Mouse (Mus musculus): ENCODE results near the gene Zbed4. TPM values are rescaled to one million over a fixed set of nuclear protein-coding genes. Genes with fewer than 3 reads are reported as not detected.
"Not testable (repeated sequence)": the region's sequence is repeated elsewhere in the genome, so short reads cannot be mapped to it uniquely, and the experiment has no call there.

Gene Zbed4
- total RNA-seq, 2 experiments from 2014 or later: 14.1 to 15.8 TPM

DNA sequence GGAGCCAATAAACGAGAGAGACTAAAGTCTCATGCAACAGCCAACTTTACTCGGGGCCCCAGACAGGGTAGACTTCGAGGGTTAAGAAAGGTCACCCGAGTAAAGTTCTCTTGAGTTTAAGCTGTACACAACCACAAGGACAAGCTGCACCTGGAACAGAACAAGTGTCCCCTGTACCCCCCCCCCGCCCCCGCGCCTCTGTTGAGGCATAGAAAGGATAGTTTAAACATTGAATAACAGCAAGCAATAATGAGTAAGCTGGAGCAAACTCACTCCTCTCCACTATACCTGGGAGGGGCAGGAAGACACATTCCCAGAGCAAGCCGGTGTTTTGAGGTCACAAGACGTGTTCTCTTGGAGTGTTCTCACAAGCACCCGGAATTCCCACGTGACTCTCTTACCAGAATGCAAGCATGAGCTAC lies 48.5 kb downstream of the Zbed4 start:
- H3K27ac ChIP-seq: no peak overlapping the region
- no peak overlapping the region for H3K4me3 ChIP-seq
- intact Hi-C loops (cut with DNase I): no loop called here
- no peak for TF ChIP-seq CTCF (IDR thresholded peaks at IDR 0.05)
- DNase-seq: no peak

DNA sequence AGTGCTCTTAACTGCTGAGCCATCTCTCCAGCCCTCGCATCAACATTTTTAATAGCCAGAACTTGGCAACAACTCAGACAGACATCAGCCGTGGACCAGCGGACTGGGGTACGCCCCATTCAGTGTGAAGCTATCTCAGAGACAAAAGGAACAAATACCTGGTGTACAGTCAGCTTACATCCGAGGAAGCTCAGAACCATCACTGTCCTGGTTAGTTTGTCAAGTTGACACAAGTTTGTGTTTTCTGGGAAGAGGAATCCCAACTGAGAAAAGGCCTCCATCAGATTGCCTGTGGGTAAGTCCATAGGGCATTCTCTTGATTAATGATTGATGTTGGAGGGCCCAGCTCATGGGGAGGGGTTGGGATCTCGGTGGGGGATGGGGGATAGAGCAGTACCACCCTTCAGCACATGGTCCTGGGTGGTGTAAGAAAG lies 49.5 kb downstream of the Zbed4 start:
- intact Hi-C loops (cut with DNase I): no loop called here
- no peak overlapping the region for H3K4me3 ChIP-seq
- DNase-seq: no peak
- H3K27ac ChIP-seq: no peak overlapping the region
- TF ChIP-seq CTCF (IDR thresholded peaks at IDR 0.05): no peak

GRCm38 (mm10) chr15:88801903-88802302 lies 50.4 kb downstream of the Zbed4 start:
- no peak overlapping the region for H3K4me3 ChIP-seq
- no peak for TF ChIP-seq CTCF (IDR thresholded peaks at IDR 0.05)
- no peak for DNase-seq
- no peak overlapping the region for H3K27ac ChIP-seq
- intact Hi-C loops (cut with DNase I): no loop called here

GRCm38 (mm10) chr15:88802348-88802747 lies 50.9 kb downstream of the Zbed4 start:
- TF ChIP-seq CTCF (IDR thresholded peaks at IDR 0.05): no peak
- no peak for DNase-seq
- intact Hi-C loops (cut with DNase I): no loop called here
- no peak overlapping the region for H3K4me3 ChIP-seq
- no peak overlapping the region for H3K27ac ChIP-seq

GRCm38 (mm10) chr15:88808121-88808520 lies 56.7 kb downstream of the Zbed4 start:
- no peak for DNase-seq
- no peak overlapping the region for H3K4me3 ChIP-seq
- TF ChIP-seq CTCF (IDR thresholded peaks at IDR 0.05): no peak
- H3K27ac ChIP-seq: no peak overlapping the region
- intact Hi-C loops (cut with DNase I): no loop called here

DNA sequence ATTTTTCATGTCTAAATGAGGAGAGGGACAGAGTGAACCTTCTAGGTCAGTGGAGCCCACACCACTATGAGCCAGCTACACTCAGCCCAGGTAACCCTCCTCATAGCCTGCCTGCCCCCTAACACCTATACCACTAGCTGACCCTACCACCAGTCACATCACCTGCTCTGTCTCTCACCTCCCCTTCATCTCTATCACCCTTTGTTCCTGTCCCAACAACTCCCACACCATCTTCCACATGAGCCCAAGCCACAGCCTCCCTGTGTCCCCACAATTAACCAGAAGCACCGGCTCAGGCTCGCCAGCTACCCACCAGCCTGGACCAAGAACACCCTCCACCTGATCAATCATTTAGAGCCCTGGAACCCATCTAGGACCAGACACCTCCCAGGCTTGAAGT lies 58.9 kb downstream of the Zbed4 start:
- no peak overlapping the region for H3K4me3 ChIP-seq
- DNase-seq: no peak
- no peak overlapping the region for H3K27ac ChIP-seq
- intact Hi-C loops (cut with DNase I): no loop called here
- no peak for TF ChIP-seq CTCF (IDR thresholded peaks at IDR 0.05)

- intact Hi-C loops (cut with DNase I): no loop called here
- H3K27ac ChIP-seq: no peak overlapping the region
- no peak for DNase-seq
- H3K4me3 ChIP-seq: no peak overlapping the region
- no peak for TF ChIP-seq CTCF (IDR thresholded peaks at IDR 0.05)
Observed at GRCm38 (mm10) chr15:88813262-88813661, 61.8 kb downstream of the Zbed4 start.

- H3K4me3 ChIP-seq: not testable (repeated sequence)
Observed at GRCm38 (mm10) chr15:88813873-88814272, 62.4 kb downstream of the Zbed4 start.

GRCm38 (mm10) chr15:88814411-88815047 lies 63.1 kb downstream of the Zbed4 start:
- Histone ChIP-seq H3K27ac (no peak overlapping the region), H3K4me3 (no peak overlapping the region)
- peak; percentile 25; the same call in 1 of the 2 replicates for TF ChIP-seq CTCF (IDR thresholded peaks at IDR 0.05)
- no peak for DNase-seq
- intact Hi-C loops (cut with DNase I): loop anchor here (5.0 kb wide), 1 partner anchor 62 kb away; the partner anchor contains the start of gene Zbed4

More at GRCm38 (mm10) chr15:88813873-88814272, 62.4 kb downstream of the Zbed4 start:
- intact Hi-C loops (cut with DNase I); DNase-seq; H3K27ac ChIP-seq: not testable (repeated sequence)

DNA sequence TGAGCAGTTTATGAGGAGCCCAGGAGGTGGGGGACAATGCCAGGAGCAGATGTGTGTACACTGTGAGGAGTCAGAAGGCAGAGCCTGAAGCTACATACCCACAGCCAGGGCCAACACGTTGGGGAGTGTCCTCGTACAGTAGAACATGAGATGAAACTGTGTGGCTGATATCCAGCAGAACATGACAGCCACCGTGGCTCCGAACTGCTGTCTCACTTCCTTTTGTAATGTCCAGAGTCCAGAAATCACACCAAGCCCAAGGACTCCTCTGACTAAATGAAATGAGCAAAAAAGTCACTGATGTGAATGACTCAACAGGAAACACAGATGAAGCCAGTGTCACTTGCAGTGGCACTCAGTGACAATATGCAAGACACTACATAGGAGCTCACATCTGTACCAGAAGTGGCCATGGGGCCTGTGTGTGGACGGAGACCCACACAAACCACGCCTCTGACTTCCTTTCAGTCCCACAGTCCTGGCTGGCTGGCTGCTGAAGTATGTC lies 63.8 kb downstream of the Zbed4 start:
- Histone ChIP-seq H3K4me3 (no peak overlapping the region), H3K27ac (no peak overlapping the region)
- no peak for TF ChIP-seq CTCF (IDR thresholded peaks at IDR 0.05)
- intact Hi-C loops (cut with DNase I): loop anchor here (5.0 kb wide), 1 partner anchor 63 kb away; the partner anchor contains the start of gene Zbed4
- DNase-seq: no peak

DNA sequence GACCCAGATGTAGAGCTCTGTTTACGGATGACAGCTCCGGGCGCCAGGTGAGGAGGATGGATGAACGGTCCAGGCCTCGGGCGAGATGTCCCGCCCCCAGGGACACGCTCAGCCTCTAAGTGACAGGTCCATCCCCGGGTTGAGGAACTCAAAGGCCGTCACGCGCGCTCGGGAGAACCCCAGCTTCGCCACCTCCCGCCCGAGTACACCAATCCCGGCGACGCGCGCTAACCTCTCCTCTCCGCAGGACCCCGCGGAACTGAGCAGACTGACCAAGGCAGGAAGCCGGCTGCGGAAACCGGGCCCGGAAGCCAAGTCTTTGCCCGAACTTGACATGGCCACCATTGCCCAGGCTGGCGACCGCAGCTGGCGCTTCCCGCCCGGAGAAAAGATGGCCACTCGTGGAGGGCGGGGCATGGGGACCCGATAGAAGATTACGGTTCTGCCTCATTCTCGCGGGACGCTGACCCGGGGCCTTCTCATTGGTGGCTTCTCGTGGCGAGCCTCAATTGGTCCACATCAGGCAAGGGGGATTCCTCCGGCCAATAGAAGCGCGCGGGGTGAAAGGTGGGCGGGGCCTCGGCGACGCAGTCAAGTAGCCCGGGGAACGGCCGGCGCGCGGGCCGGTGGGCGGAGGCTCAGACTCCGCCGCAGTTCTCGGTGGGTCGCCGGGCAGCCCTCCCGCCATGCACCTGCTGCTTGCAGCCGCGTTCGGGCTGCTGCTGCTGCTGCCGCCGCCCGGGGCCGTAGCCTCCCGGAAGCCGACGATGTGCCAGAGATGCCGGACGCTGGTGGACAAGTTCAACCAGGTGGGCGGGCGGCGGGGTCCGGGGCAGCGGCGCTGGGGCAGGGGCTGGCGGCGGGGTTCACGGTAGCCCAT lies 67.8 kb downstream of the Zbed4 start, which contains the start of the genes Alg12 and Creld2:
TSS of gene Alg12 (minus strand) at position 293 of the 880 bp plus-strand sequence.
TSS of gene Creld2 (plus strand) at position 621 of the 880 bp plus-strand sequence.
- intact Hi-C loops (cut with DNase I): loop anchor here (2.0 to 5.0 kb wide), 2 partner anchors 67 to 538 kb away; partner anchors contain the start of gene Zbed4
- no peak for TF ChIP-seq CTCF (IDR thresholded peaks at IDR 0.05)
- peak; percentile 100 for DNase-seq

GRCm38 (mm10) chr15:88819906-88820303 lies 68.4 kb downstream of the Zbed4 start:
- Histone ChIP-seq H3K4me3 (peak overlapping the region; percentile 96), H3K27ac (peak overlapping the region; percentile 80)
- TF ChIP-seq CTCF (IDR thresholded peaks at IDR 0.05): no peak
- no peak for DNase-seq
- intact Hi-C loops (cut with DNase I): loop anchor here (2.0 to 10.0 kb wide), 4 partner anchors 68 to 537 kb away; partner anchors contain the start of genes Ppp6r2, Trabd and Zbed4

More for the DNA sequence above, 67.8 kb downstream of the Zbed4 start, which contains the start of the genes Alg12 and Creld2:
- Histone ChIP-seq H3K27ac (peak within 1 kb of the TSS; percentile 90), H3K4me3 (peak within 1 kb of the TSS; percentile 96)
